Mouse (Mus musculus): ENCODE measurements around the gene Ssh3.

- TF ChIP-seq POLR2AphosphoS5 (IDR thresholded peaks at IDR 0.05; ENCODE audit: insufficient replicate concordance, low read depth, low read length) (no peak), GATA1 (IDR thresholded peaks at IDR 0.05; ENCODE audit: borderline replicate concordance, low read length) (no peak), CTCF (IDR thresholded peaks at IDR 0.05; ENCODE audit: low read depth, low read length) (no peak)
Observed at GRCm38 (mm10) chr19:4297851-4298250, 28.9 kb upstream of the Ssh3 start.
